Mouse (Mus musculus): ENCODE measurements around the gene Plin3.
"Not testable (repeated sequence)": the region's sequence is repeated elsewhere in the genome, so short reads cannot be mapped to it uniquely, and the experiment has no call there.

DNA sequence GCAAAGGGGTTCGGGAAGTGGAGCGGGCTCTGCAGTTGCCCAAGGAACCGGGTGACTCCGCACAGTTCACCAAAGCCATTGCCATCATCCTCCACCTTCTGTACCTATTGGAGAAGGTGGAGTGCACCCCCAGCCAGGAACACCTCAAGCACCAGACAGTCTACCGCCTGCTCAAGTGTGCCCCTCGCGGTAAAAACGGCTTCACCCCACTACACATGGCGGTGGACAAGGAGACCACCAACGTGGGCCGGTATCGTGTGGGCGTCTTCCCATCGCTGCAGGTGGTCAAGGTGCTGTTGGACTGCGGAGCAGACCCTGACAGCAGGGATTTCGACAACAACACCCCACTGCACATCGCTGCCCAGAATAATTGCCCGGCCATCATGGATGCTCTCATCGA is 34.4 kb downstream of the Plin3 start:
- TF ChIP-seq CTCF, EP300 (IDR thresholded peaks at IDR 0.05; ENCODE audit: low read depth): not testable (repeated sequence)

Data from liver, postnatal 0 days (tissue).